Mouse (Mus musculus) embryonic facial prominence, embryonic 14.5 days (tissue): ENCODE results near the gene Disp1. TPM values are rescaled to one million over a fixed set of nuclear protein-coding genes. Genes with fewer than 3 reads are reported as not detected.

Source experiments
- ATAC-seq: fragments of 200-750 bp; cut with Nextera tagmentation; 2 replicates; pipeline ENCODE4 v1.8.0; 2017; ENCODE audit warnings: low read depth, moderate number of reproducible peaks, moderate TSS enrichment
- DNase-seq: peaks from one replicate; pipeline ENCODE4 v3.0.0-alpha.2; 2015; ENCODE audit warnings: low spot score
- H3K27ac ChIP-seq: fragments of 300-500 bp; sonication (generic); replicated peaks from 2 replicates; pipeline ENCODE4 v1.5.1; 2014; ENCODE audit warnings: low read depth, mild to moderate bottlenecking, low read length, moderate library complexity
- H3K27me3 ChIP-seq: fragments of 300-500 bp; sonication (generic); replicated peaks from 2 replicates; pipeline ENCODE4 v1.6.1; 2014; ENCODE audit warnings: low read length; ENCODE audit not compliant: control insufficient read depth, insufficient read depth
- H3K36me3 ChIP-seq: fragments of 300-500 bp; sonication (generic); 2 replicates; pipeline ENCODE4 v1.6.1; 2014; ENCODE audit warnings: low read length, mixed read lengths; ENCODE audit not compliant: control insufficient read depth, insufficient read depth
- H3K4me1 ChIP-seq: fragments of 300-500 bp; sonication (generic); 2 replicates; pipeline ENCODE4 v1.6.1; 2014; ENCODE audit warnings: antibody characterized with exemption, low read length; ENCODE audit not compliant: control insufficient read depth, insufficient read depth
- H3K4me2 ChIP-seq: fragments of 300-500 bp; sonication (generic); 2 replicates; pipeline ENCODE4 v1.6.1; 2014; ENCODE audit warnings: low read depth, mild to moderate bottlenecking, low read length, moderate library complexity, mixed read lengths
- H3K4me3 ChIP-seq: fragments of 300-500 bp; sonication (generic); 2 replicates; pipeline ENCODE4 v1.5.1; 2014; ENCODE audit warnings: low read depth, mild to moderate bottlenecking, low read length
- H3K9ac ChIP-seq: fragments of 300-500 bp; sonication (generic); 2 replicates; pipeline ENCODE4 v1.6.1; 2014; ENCODE audit warnings: low read depth, mild to moderate bottlenecking, low read length, moderate library complexity, mixed read lengths
- H3K9me3 ChIP-seq: fragments of 300-500 bp; sonication (generic); 2 replicates; pipeline ENCODE4 v1.6.1; 2016; ENCODE audit warnings: low read length; ENCODE audit not compliant: control insufficient read depth
- WGBS: fragments of 180-500 bp; shearing (Covaris S2); extraction: QIAGEN DNeasy Blood & Tissue Kit; methylation state at CpG from one replicate; pipeline ENCODE4 v1.1.7; 2014; 5-methylcytosine and 5-hydroxymethylcytosine counted together
- polyA plus RNA-seq: library from polyadenylated mRNA; unstranded; fragments of >200 nt; fragmentation: Nextera tagmentation; extraction: Ambion mirVana; gene quantifications from 2 replicates; pipeline ENCODE4 v1.2.1, GENCODE M21; 2014

Disp1 gene
- polyA plus RNA-seq, 1 experiment from 2014 or later, result 17.9 TPM

DNA sequence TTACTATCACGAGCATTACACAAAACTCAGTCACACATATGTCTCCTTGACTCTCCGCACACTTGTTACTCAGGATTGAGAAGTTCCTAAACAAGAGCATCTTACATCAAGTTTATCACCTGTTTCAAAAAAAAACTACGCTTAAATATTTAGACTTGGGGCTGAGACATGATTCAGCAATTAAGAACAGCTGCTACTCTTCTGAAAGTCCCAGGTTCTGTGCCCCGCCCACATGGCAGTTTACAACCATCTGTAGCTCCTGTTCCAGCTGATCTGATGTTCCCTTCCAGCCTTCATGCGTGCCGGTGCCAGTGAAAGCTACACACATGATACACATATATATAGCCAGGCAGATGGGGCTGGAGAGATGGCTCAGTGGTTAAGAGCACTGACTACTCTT is 7.5 kb downstream of the Disp1 start:
- Histone ChIP-seq H3K4me1 (peaks cover 4% of the 10 kb centered on the region; the same call in 1 of the 2 replicates), H3K9me3 (no peaks in the 10 kb centered on the region), H3K27me3 (no peaks in the 10 kb centered on the region), H3K4me3 (no peak overlapping the region), H3K9ac (no peak overlapping the region), H3K36me3 (no peaks in the 10 kb centered on the region), H3K4me2 (no peak overlapping the region), H3K27ac (no peak overlapping the region)
- no peak for ATAC-seq
- WGBS, result 76% methylated on average over 6 of the region's 6 CpGs
- DNase-seq, result no peak

DNA sequence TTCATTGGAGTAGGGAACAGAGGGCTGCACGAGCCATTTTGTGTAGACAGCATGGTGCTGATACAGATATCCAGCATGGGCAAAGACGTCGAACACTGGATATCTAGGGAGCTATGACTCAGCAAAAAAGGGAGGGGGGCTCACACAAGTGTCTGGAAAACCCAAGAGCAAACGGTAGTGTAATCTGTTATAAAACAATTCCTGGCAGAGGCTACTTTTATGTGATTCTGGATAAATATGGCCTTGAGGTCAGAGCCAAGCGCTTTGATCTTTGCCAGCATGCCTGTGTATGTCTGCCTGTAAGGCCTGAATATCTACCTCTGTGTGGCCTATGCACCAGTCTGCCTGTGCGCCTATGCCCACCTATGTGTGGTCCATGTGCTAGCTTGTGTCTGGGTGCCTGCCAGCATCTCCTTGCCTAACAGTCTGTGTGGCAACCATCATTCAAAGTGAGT is 8.5 kb downstream of the Disp1 start:
- peak; percentile 24 for DNase-seq
- no peak for ATAC-seq
- WGBS, result 58% methylated on average over 6 of the region's 6 CpGs
- Histone ChIP-seq H3K27me3 (no peaks in the 10 kb centered on the region), H3K4me2 (no peak overlapping the region), H3K4me1 (peaks cover 4% of the 10 kb centered on the region; the same call in 1 of the 2 replicates), H3K27ac (no peak overlapping the region), H3K9me3 (no peaks in the 10 kb centered on the region), H3K4me3 (no peak overlapping the region), H3K9ac (no peak overlapping the region), H3K36me3 (no peaks in the 10 kb centered on the region)

DNA sequence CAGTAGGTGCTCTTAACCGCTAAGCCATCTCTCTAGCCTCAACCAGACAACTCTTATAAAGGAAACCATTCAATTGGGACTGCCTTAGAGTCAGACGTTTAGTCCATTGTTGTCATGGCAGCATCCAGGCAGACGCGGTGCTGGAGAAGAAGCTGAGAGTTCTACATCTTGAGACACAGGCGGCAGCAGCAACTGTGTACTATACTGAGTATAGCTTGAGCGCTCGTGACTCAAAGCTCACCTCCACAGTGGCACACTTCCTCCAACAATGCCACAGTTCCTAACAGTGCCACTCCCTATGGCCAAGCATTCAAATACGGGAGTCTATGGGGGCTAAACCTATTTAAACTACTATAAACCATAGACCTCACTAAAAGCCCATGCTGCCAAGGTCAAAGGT is 11.2 kb downstream of the Disp1 start:
- H3K27me3 ChIP-seq, result no peaks in the 10 kb centered on the region
- 93% methylated on average over 8 of the region's 8 CpGs for WGBS
- H3K9ac ChIP-seq, result no peak overlapping the region
- no peak overlapping the region for H3K4me2 ChIP-seq
- H3K27ac ChIP-seq, result no peak overlapping the region
- H3K4me3 ChIP-seq, result no peak overlapping the region
- peaks cover 11% of the 10 kb centered on the region; the same call in 1 of the 2 replicates for H3K4me1 ChIP-seq
- no peak for DNase-seq
- no peaks in the 10 kb centered on the region for H3K36me3 ChIP-seq
- ATAC-seq, result no peak
- no peaks in the 10 kb centered on the region for H3K9me3 ChIP-seq

DNA sequence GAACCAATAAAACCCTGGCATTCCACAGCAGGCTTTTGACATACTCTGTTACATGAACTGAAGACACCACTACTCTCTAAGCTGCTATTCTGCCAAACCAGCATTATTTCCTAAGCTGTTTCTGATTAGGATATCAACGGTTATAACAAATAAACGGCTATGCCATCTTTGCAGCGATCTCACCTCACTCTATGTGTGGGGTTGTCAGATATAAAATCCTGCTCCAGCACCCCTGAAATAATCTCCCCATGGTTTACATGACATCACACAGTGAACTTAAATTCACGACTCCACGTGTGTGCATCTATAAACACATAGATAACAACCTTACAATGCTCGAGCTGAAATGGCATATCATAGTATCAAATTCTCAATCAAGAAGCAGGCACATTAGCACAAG is 13.7 kb downstream of the Disp1 start:
- H3K4me1 ChIP-seq, result peaks cover 11% of the 10 kb centered on the region; the same call in 1 of the 2 replicates
- H3K9me3 ChIP-seq, result no peaks in the 10 kb centered on the region
- DNase-seq (no peak), ATAC-seq (no peak)
- no peak overlapping the region for H3K9ac ChIP-seq
- no peak overlapping the region for H3K27ac ChIP-seq
- H3K4me2 ChIP-seq, result no peak overlapping the region
- H3K36me3 ChIP-seq, result no peaks in the 10 kb centered on the region
- no peak overlapping the region for H3K4me3 ChIP-seq
- H3K27me3 ChIP-seq, result no peaks in the 10 kb centered on the region
- 71% methylated on average over 6 of the region's 6 CpGs for WGBS

DNA sequence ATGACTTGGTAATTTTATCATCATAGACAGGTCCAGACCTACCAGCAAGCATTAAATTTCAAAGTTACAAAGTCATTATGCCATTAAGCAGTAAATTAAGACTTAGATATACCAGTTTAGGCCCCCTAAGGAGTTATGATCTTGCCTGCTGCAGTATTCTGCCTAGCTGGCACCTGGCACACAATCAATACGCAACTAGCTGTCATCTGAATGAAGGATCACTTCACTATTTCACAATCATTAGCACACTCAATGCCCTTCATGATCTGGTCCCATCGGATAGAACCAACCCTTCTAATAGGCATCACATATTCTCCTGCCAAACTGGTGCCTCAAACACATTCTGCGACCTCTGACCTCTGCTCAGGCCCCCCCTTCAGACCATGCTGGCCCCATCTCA is 14.2 kb downstream of the Disp1 start:
- Histone ChIP-seq H3K9ac (no peak overlapping the region), H3K36me3 (no peaks in the 10 kb centered on the region), H3K4me1 (peaks cover 11% of the 10 kb centered on the region; the same call in 1 of the 2 replicates), H3K4me3 (no peak overlapping the region), H3K4me2 (no peak overlapping the region), H3K9me3 (no peaks in the 10 kb centered on the region), H3K27me3 (no peaks in the 10 kb centered on the region), H3K27ac (no peak overlapping the region)
- WGBS, result 75% methylated on average over 3 of the region's 3 CpGs
- DNase-seq, result no peak
- ATAC-seq, result no peak

DNA sequence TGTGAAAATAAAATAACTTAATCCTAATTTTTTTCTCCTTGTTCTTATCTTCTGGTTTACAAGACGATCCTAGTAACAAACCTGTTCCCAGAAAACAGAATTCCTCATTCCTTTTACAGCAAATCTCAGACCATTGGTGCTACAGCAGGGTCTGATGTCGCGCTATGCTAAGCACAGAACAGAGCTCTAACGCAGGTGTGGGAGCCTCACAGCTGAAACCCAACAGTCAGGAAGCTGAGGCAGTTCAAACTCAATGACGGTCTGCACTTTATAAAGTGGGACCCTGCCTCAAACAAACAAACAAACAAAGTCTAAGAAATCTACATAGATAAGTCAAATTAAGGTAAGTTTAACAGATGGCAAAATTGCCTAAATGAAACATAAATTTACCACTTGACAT is 20.4 kb downstream of the Disp1 start:
- Histone ChIP-seq H3K4me1 (no peaks in the 10 kb centered on the region; the same call in 1 of the 2 replicates), H3K9me3 (no peaks in the 10 kb centered on the region), H3K27me3 (no peaks in the 10 kb centered on the region), H3K4me3 (no peak overlapping the region), H3K9ac (no peak overlapping the region), H3K27ac (no peak overlapping the region), H3K4me2 (no peak overlapping the region), H3K36me3 (no peaks in the 10 kb centered on the region)
- 87% methylated on average over 5 of the region's 5 CpGs for WGBS
- DNase-seq (no peak), ATAC-seq (no peak)

DNA sequence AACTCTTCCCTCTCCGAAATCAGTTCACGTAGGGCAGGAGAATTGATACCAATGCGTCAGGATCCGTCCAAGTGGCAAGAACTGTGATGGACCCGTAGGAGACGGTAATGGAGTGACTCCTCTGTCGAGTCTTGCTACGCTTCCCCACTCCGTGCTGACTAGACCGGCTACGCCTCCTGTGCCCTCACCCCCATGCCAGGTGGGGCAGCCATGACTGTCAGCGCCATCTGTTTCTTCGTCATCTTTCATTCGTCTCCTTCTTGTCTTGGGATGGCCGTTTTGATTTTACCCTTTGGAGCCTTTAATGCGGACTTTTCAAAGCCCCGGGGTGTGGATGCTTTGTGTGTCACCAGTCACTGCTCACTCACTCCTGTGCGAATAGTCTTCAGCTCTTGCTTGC is 26.6 kb downstream of the Disp1 start:
- no peak overlapping the region for H3K9ac ChIP-seq
- H3K36me3 ChIP-seq, result no peaks in the 10 kb centered on the region
- peaks cover 56% of the 10 kb centered on the region for H3K4me1 ChIP-seq
- WGBS, result 70% methylated on average over 18 of the region's 18 CpGs
- H3K27ac ChIP-seq, result peak overlapping the region; percentile 46; the same call in 1 of the 2 replicates
- ATAC-seq (no peak; the same call in 1 of the 2 replicates), DNase-seq (no peak)
- no peaks in the 10 kb centered on the region for H3K9me3 ChIP-seq
- no peaks in the 10 kb centered on the region for H3K27me3 ChIP-seq
- peak overlapping the region; percentile 35; the same call in 1 of the 2 replicates for H3K4me2 ChIP-seq
- no peak overlapping the region for H3K4me3 ChIP-seq

DNA sequence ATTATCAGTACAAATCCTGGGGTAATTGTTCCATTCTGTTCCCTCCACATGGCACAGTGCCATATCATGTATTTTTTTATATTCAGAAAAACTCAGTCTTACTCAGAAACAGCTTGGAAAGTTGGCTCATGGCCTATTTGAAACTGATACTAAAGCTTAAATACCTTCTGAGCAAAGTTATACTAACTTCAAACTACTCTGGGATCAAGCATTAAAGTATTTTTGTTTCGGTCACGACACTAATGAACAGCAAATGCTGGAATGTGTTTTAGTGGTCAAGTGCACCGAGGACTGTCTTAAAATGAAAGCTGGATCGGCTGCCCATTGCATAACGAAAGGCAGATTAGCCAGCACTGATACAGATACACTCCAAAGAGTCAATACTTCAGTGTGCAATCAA is 27.2 kb downstream of the Disp1 start:
- no peaks in the 10 kb centered on the region for H3K36me3 ChIP-seq
- no peak overlapping the region for H3K9ac ChIP-seq
- H3K27me3 ChIP-seq, result no peaks in the 10 kb centered on the region
- H3K4me3 ChIP-seq, result no peak overlapping the region
- no peaks in the 10 kb centered on the region for H3K9me3 ChIP-seq
- H3K4me1 ChIP-seq, result peaks cover 62% of the 10 kb centered on the region
- ATAC-seq (peak; percentile 36), DNase-seq (peak; percentile 94)
- H3K4me2 ChIP-seq, result peak overlapping the region; percentile 35; the same call in 1 of the 2 replicates
- 24% methylated on average over 5 of the region's 5 CpGs for WGBS
- 0 out of 2 replicates have a peak overlapping the region, but pooled peaks have one; percentile 46 for H3K27ac ChIP-seq

DNA sequence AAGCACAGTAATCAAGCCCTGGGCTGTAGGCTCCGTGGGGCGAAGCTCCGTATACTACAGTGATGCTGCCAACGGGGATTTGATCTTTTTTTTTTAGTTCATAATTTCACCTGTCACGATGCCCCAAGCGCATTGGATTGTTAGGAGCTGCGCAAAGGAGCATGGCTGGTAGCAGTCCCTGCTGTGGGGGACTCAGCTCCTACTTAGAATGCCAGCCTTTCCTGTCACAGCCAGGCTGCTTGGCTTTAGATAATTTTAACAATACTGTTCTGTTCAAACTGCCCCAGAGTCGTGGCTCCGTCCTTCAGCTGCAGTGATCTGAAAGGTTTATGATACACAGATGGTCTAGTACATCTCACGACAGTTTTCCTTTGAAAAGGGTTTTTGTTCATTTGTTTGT is 29.9 kb downstream of the Disp1 start:
- WGBS, result 29% methylated on average over 10 of the region's 10 CpGs
- H3K4me1 ChIP-seq, result peaks cover 82% of the 10 kb centered on the region
- no peak for ATAC-seq
- H3K27ac ChIP-seq, result peak overlapping the region; percentile 44
- H3K36me3 ChIP-seq, result no peaks in the 10 kb centered on the region
- no peak overlapping the region for H3K9ac ChIP-seq
- no peaks in the 10 kb centered on the region for H3K27me3 ChIP-seq
- no peak overlapping the region for H3K4me3 ChIP-seq
- no peaks in the 10 kb centered on the region for H3K9me3 ChIP-seq
- no peak for DNase-seq
- H3K4me2 ChIP-seq, result no peak overlapping the region
